Mouse (Mus musculus) activated CD4-positive, CD25-positive, alpha-beta regulatory T cell, adult 4 months (primary cell): Measurements from ENCODE around the gene Tmem30a. TPM values are rescaled to one million over a fixed set of nuclear protein-coding genes. Genes with fewer than 3 reads are reported as not detected.

ENCODE experiments used
- ATAC-seq: one replicate; pipeline ENCODE4 v1.8.0; 2017
- polyA plus RNA-seq, 2 experiments: library from polyadenylated mRNA; unstranded; fragments of 100-300 nt; shearing (Covaris generic); gene quantifications; one replicate each; pipeline ENCODE4 v1.2.1; 2017

The Tmem30a gene
- polyA plus RNA-seq, 2 experiments from 2014 or later: 47.1 to 55.3 TPM

- no peak for ATAC-seq
Observed at GRCm38 (mm10) chr9:79785794-79786085, 7.6 kb downstream of the Tmem30a start.

- ATAC-seq: no peak
Observed at GRCm38 (mm10) chr9:79784934-79785793, 8.1 kb downstream of the Tmem30a start.

- ATAC-seq: no peak
Observed at GRCm38 (mm10) chr9:79784439-79784838, 8.9 kb downstream of the Tmem30a start.

GRCm38 (mm10) chr9:79779354-79779753, 14.0 kb downstream of the Tmem30a start:
- peak; percentile 69 for ATAC-seq

- no peak for ATAC-seq
Observed at GRCm38 (mm10) chr9:79766991-79767545, 26.2 kb downstream of the Tmem30a start.

- ATAC-seq: no peak
Observed at GRCm38 (mm10) chr9:79765329-79765728, 28.0 kb downstream of the Tmem30a start.

- no peak for ATAC-seq
Observed at GRCm38 (mm10) chr9:79762519-79762918, 30.8 kb downstream of the Tmem30a start.

GRCm38 (mm10) chr9:79760076-79760475, 33.2 kb downstream of the Tmem30a start:
- ATAC-seq: peak; percentile 24

- peak; percentile 96 for ATAC-seq
Observed at GRCm38 (mm10) chr9:79759385-79760005, 33.8 kb downstream of the Tmem30a start, which contains the start of gene Cox7a2. Gene Cox7a2 (minus strand): TSS chr9:79759878.

- ATAC-seq: no peak
Observed at GRCm38 (mm10) chr9:79755311-79755710, 38.0 kb downstream of the Tmem30a start.

GRCm38 (mm10) chr9:79751846-79752245, 41.5 kb downstream of the Tmem30a start:
- ATAC-seq: no peak

- no peak for ATAC-seq
Observed at GRCm38 (mm10) chr9:79750709-79751108, 42.6 kb downstream of the Tmem30a start.

GRCm38 (mm10) chr9:79745036-79745435, 48.3 kb downstream of the Tmem30a start:
- ATAC-seq: no peak

GRCm38 (mm10) chr9:79735608-79736007, 57.7 kb downstream of the Tmem30a start:
- ATAC-seq: no peak

- no peak for ATAC-seq
Observed at GRCm38 (mm10) chr9:79730301-79730700, 63.0 kb downstream of the Tmem30a start.

GRCm38 (mm10) chr9:79723090-79723489, 70.2 kb downstream of the Tmem30a start:
- no peak for ATAC-seq

GRCm38 (mm10) chr9:79721056-79721455, 72.3 kb downstream of the Tmem30a start:
- ATAC-seq: no peak

- ATAC-seq: no peak
Observed at GRCm38 (mm10) chr9:79720143-79720542, 73.2 kb downstream of the Tmem30a start.

- ATAC-seq: no peak
Observed at GRCm38 (mm10) chr9:79719451-79719850, 73.9 kb downstream of the Tmem30a start.
